Mouse (Mus musculus) neural tube, postnatal 0 days (tissue): ENCODE measurements around the gene S100a1. TPM values are rescaled to one million over a fixed set of nuclear protein-coding genes. Genes with fewer than 3 reads are reported as not detected.

Experiments
- polyA plus RNA-seq: library from polyadenylated mRNA; unstranded; fragments of >200 nt; fragmentation: Nextera tagmentation; extraction: Ambion mirVana; gene quantifications from 2 replicates; pipeline ENCODE4 v1.2.1, GENCODE M21; 2015

Gene S100a1
- polyA plus RNA-seq: 121 and 135 TPM in 2 replicates

DNA sequence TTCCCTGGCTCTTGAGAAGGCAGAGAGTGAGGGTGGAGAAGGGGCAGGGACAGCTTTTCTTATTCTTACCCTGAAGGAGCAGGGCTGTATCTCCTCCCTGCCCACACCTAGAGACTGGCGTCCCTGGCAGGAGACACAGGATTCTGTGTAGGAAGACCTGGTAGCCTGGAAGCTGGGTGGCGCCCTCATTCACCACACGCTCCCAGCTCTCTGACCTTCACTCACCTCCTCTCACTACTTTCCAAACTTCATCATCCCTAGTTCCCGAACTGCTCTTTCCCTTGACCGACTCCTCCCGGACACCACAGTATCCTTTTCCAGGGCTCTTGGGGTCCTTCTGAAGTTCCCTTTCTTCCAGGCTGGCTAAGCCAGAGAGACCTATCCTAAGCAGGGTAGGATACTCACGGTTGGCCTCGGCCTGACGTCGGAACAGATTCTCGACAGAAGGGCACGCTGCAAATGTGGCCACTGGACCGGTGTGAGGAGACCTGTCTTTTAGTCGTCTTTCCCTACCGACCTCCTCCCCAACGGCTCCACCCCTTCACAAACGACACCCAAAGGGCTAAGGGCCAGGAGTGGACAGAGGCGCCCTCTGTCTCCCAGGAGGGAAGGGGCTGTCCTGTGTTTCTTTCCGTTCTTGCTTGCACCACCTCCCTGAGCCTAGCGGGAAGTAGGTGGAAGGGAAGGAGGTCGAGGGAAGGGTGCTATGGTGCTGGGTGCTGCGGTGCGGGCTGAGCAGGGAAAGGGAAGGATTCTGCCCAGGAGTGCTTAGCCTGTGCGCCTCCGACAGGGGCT is at the start of gene S100a1, which contains the start of gene S100a13:
S100a1 (minus strand) TSS at position 597 of the 795 bp plus-strand sequence.
S100a13 (plus strand) TSS at position 640 of the 795 bp plus-strand sequence.

DNA sequence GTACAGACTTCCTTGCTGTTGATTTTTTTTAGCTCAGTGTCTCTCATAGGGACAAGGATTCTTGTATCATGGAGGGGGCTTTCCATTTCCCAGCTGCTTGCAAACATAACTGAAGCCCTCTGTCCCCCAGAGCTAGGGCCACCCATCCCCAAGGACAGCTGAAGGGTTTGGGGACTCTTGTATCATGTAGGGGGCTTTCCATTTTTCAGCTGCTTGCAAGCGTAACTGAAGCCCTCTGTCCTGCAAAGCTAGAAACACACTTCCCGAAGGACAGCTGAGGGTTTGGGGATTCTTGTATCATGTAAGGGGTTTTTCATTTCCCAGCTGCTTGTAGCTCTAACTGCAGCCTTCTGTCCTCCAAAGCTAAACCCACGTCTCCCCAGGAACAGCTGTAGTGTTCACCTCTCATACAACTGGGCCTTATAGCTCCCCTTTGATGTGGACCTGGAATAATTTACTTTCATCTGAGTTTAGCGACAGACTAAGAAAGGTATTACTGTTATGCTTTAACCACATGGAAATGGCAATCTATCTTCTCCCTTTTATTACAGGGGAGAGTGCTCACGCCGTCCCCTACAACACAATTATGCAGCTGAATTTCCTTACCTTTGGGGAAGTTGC is 45.9 kb upstream of the S100a1 start, which contains the start of gene S100a3:
S100a3 (plus strand) TSS at position 571 of the 621 bp plus-strand sequence.

DNA sequence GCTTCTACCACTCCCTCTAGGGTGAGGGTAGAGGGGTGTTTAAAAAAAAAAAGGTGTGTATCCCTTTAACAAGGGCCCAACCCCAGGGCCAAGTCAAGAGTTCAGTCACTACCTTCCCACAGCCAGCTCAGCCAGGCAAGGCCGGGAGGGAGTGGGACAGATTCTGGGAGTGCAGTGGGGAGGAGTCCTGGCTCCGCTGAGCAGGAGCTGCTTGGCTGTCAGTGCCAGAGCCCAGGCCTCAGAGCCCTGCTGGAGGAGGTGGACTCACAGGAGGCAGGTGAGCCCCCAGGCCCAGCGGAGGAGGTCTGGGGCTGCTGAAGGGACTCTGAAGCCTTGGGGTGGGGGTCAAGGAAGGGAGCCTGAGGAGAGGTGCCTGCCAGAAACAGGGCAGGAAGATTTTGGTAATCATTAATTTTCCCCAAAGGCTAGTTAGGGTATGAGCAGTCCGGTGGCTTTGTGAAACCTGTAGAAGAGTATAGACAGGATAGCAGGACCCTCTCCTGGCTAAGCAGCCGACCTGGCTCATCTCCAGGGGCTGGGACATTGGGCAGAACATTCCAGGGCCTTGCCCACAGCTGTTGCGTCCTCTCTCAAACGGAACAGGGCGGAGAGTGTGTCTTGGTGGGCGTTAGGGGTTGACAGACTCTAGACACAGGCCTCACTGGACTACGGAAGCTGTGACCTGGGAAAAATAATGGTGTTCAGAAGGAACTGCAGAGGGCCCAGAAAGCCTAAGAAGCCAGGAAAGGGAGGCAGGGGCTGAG is 23.1 kb upstream of the S100a1 start, which contains the start of gene S100a16:
S100a16 (plus strand) TSS at position 114 of the 764 bp plus-strand sequence.

DNA sequence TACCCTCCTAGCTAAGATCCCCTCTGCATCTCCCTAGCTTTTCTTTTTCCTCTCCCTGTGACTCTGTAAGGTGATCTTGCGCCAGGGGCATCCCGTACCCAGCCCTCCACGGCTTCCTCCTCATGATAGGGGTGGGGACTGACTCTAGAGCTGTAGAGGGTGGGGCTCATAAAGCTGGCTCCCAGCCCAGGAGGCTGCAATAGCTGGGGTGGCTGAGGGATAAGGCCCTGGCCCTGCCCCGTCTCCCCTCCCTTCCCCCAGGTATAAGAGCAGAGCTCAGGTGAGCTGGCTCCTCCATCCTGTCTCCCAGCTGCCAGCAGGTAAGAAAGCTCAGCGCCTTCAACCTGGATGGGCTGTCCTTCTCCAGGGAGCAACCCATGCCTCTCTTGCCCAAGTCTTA is 12.4 kb upstream of the S100a1 start, which contains the start of gene S100a14:
S100a14 (plus strand) TSS at position 277 of the 400 bp plus-strand sequence.

DNA sequence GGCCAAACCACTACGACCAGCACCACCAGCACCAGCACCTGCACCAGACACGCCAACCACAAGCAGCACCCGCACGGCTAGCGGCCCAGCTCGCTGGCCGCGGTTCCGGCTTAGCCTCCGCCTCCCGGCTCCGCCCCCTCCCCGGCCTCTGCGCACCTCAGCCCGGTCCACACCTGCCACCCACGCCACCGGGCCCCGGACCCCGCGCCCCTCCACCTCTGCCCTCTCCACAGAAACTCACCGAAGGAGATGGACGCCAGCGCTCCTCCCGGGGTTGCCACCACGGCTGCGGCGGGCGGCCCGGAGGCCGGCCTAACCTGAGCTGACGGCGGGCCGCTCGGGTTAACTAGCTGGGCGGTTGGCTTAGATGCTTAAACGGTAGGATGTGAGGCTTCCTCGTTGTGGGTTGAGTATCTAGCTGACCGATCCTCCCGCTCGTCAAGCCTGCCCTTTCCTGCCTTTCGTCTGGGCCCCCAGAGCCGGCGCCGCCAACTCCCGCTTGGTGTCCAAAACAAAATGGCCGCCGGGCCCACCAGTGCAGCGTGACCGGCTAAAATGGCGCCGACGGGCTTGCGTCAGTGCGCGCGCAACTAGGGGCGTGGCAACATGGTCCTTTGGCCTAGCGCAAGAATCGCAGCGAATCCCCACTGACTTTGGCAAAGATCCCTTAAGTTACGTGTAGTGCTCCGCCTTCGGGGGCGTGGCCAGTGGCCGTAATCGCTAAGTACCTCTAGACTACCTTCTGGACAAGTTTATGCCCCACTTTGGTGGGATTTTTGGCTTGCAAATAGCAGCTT is 5.0 kb downstream of the S100a1 start, which contains the start of gene Chtop:
Chtop (minus strand) TSS at position 549 of the 797 bp plus-strand sequence.

DNA sequence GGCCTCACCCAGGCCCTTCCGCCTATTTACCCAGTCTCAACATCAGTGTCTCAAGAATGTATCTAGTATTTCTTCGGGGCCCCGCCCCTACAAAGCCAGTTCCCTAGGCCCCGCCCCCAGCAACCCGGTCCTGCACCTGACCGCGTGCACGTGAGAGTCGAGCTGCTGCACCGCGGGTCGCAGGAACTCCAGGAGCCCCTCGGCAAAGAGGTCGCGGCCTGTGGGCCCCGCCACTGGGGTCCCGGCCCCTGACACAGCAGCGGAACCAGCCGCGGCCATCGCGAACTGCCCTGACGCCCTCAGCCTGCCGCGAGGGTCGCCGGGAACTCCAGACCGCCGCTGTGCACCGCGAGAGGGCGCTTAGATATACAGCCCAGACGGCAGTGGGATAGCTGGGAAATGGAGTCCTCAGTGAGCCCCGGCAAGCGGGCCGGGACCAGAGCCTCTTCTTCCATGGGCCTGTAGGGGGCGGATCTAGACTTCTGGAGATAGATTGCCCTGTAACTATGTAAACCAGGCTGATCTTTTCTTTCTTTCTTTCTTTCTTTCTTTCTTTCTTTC is 23.4 kb downstream of the S100a1 start, which contains the start of gene Snapin:
Snapin (minus strand) TSS at position 338 of the 561 bp plus-strand sequence.

DNA sequence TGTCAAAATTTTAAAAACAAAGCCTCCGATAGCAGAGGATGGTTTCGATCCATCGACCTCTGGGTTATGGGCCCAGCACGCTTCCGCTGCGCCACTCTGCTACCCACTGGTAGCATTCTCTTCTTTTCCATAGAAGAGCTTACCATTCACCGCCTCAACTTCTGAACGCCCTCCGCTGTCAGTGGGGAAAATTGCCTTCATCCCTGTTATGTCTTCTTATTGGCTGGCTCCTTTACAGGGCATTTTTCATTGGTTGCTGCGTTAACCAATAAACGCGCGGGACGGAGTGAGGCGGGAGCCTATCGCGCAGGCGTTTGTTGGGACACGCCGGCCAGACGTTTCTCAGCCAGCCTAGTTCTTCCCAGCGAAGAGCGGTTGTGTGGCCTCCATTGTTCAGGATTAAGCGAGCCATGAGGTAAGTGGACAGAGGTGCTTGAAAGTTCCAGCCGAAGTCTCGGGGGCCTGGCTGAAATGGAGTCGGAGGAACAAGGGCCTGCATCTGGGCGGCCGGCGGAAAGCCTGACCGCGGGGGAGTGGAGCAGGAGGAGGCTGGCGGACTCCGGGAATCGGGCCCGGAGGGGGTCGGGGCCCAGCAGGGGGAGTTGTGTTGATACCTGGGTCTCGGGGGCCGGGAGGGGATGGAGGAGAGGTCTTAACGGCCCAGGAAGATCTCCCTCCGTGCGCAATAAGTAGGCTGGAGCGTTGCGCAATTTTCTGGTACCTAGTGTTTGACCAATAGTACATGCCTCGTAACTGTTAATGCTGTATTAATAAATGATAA is 38.2 kb downstream of the S100a1 start, which contains the start of gene Ilf2:
Ilf2 (plus strand) TSS at position 296 of the 781 bp plus-strand sequence.

DNA sequence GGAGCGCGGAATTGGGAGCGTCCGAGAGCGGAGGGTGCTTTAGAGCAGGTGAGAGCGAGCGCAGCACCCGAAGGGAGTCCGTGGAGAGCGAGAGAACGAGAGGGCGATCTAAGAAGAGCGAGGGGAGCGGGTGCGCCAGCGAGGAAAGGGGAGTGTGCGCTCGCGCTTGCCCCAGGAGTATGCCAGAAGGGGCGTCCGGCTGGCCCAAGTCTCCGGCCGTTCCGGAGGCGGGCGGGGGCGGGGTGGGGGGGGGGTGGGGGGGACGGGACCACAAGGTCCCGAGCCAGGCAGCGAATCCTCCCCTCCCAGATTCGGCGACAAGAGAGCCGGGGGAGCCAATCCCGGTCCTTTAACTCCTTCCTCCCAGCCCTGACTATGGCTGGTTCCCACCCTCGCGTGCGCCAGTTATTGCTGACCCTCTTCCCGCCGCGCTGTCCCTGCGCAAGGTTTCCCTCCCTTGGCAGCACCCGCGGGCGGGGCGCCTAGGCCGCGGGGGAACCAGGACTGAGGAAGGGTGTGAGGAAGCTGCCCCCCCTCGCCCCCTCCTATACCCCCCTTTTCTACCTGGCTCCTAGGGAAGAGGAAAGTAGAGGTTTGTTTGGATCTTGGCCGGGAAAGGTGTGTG is 48.4 kb downstream of the S100a1 start, which contains the start of gene Npr1:
Npr1 (minus strand) TSS at position 181 of the 625 bp plus-strand sequence.

Other genes with a start within 250 kb of the S100a1 start
- gene Dennd4b, start 249.2 kb downstream of the S100a1 start, polyA plus RNA-seq: 6.4 and 7.7 TPM in 2 replicates
- 11.2 and 14.6 TPM in 2 replicates for gene Gatad2b, start 221.2 kb downstream of the S100a1 start, polyA plus RNA-seq
- gene Slc27a3, start 124.5 kb downstream of the S100a1 start, polyA plus RNA-seq: 32.3 and 32.4 TPM in 2 replicates
- 19.9 and 23.1 TPM in 2 replicates for gene Ints3, start 80.8 kb downstream of the S100a1 start, polyA plus RNA-seq
- gene Npr1, start 48.5 kb downstream of the S100a1 start, polyA plus RNA-seq: 2.8 and 3.6 TPM in 2 replicates
- gene Ilf2, start 38.3 kb downstream of the S100a1 start, polyA plus RNA-seq: 150 and 158 TPM in 2 replicates
- gene Snapin, start 23.4 kb downstream of the S100a1 start, polyA plus RNA-seq: 107 and 109 TPM in 2 replicates
- gene Chtop, start 4.9 kb downstream of the S100a1 start, polyA plus RNA-seq: 148 and 149 TPM in 2 replicates
- 50.6 and 58.5 TPM in 2 replicates for gene S100a13, start within 50 bp of the S100a1 start, polyA plus RNA-seq
- gene S100a14, start 12.5 kb upstream of the S100a1 start, polyA plus RNA-seq: not detected in 2 replicates
- gene S100a16, start 22.9 kb upstream of the S100a1 start, polyA plus RNA-seq: 145 and 153 TPM in 2 replicates
- gene S100a3, start 46.2 kb upstream of the S100a1 start, polyA plus RNA-seq: 5.1 TPM in 2 replicates
- gene S100a2, start 75.9 kb upstream of the S100a1 start, polyA plus RNA-seq: not detected in 2 replicates
- gene Gm42674, start 87.5 kb upstream of the S100a1 start, polyA plus RNA-seq: not detected in 2 replicates
- 6.7 and 10.3 TPM in 2 replicates for gene S100a4, start 89.4 kb upstream of the S100a1 start, polyA plus RNA-seq
- not detected in 2 replicates for gene S100a5, start 94.1 kb upstream of the S100a1 start, polyA plus RNA-seq
- 129 and 201 TPM in 2 replicates for gene S100a6, start 98.5 kb upstream of the S100a1 start, polyA plus RNA-seq
- not detected in 2 replicates for gene S100a7a, start 139.6 kb upstream of the S100a1 start, polyA plus RNA-seq
- 11.8 and 22.1 TPM in 2 replicates for gene S100a8, start 154.6 kb upstream of the S100a1 start, polyA plus RNA-seq
- 7.1 and 12.3 TPM in 2 replicates for gene S100a9, start 181.3 kb upstream of the S100a1 start, polyA plus RNA-seq
- not detected in 2 replicates for gene Pglyrp4, start 212.5 kb upstream of the S100a1 start, polyA plus RNA-seq